Mouse (Mus musculus): ENCODE data around the gene Rab7.

GRCm38 (mm10) chr6:88023316-88023890 is 21.7 kb downstream of the Rab7 start:
- TF ChIP-seq CTCF (IDR thresholded peaks at IDR 0.05; ENCODE audit: extremely low read depth, insufficient read length, insufficient replicate concordance, low read depth, low read length): no peak
- TF ChIP-seq POLR2A (IDR thresholded peaks at IDR 0.05; ENCODE audit: low read depth, low read length): no peak
